Mouse (Mus musculus) adrenal gland (tissue): ENCODE results near the gene Phlpp2.

Experiments used
- intact Hi-C: fragments of 180-260 bp; cut with DNase I; formaldehyde crosslinking; loops from one replicate; pipeline ENCODE4 v1.15.1; 2025
- long read RNA-seq, 2 experiments: library from polyadenylated mRNA; unstranded; transcript quantifications; one replicate each; pipeline ENCODE4 v2.0.0; 2020; ENCODE audit warnings: borderline replicate concordance in 1 of 2; ENCODE audit not compliant: insufficient replicate concordance in 1 of 2

The Phlpp2 gene
- long read RNA-seq, experiment 1, partial matches to known transcripts: 0 of 1 reads
- long read RNA-seq, experiment 1, other reads (novel, unspliced or antisense): 0 of 1 reads
- long read RNA-seq, experiment 2, partial matches to known transcripts: 0 of 1 reads
- long read RNA-seq, experiment 2, other reads (novel, unspliced or antisense): 1 of 1 reads

DNA sequence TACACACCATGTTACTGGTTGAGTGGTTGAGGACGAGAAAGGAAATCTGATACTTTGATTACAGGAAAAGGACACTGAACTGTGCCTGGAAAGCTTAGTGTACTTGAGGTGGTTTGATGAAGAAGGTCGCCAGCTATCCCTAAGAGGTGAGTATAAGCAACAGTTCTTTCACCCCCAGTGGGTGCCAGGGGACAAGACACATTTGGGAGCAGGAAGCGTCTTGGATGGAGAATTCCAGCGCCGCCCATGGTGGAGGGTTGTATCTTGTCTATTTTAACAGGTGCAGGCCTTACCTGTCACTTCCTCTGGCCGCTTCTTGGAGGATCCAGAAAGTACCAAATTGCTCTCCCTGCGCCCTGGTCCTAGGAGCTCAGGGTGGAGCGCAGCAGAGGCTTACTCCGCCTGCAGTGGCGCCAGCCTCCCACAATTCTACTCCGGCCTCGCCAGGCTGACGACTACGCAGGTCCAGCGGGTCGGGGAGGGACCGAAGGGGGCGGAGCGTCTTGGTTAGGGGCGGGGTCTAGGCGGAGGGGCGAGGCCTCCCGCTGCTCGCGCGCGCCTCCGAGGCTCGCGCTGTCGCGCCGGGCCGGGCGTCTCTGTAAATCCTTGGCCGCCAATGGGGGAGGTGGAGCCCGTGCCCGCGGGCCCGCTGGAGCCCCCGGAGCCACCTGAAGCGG, at the start of gene Phlpp2:
Phlpp2 (plus strand) TSS at position 540 of the 677 bp plus-strand sequence.
- intact Hi-C loops: no loop called here

DNA sequence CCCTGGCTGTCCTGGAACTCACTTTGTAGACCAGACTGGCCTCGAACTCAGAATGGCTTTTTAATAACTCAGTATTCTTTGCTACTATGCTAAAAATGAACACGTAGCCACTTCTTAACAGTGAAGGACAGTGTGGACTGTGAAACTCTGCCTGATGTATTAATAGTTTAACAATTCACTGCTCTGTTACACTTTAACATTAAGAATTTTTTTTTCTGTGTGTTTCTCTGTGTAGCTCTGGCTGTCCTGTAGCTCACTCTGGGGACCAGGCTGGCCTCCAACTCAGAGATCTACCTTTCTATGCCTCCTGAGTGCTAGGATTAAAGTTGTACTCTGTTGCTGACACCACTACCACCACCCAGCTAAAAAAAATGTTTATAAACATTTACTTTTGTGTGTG, 44.8 kb upstream of the Phlpp2 start:
- intact Hi-C loops: no loop called here

DNA sequence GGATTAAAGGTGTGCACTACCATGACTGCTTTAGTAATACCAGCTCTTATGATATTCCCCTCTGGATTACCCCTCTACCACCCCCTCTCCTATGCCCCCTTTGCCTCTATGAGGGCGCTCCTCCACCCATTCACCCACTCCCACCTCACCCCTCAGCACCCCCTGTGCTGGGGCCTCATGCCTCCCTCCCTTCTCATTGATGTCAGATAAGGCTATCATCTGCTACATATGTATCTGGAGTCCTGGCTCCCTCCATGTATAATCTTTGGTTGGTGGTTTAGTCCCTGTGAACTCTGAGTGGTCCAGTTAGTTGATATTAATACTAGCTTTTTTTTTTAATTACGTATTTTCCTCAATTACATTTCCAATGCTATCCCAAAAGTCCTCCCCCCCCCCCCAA, 28.5 kb upstream of the Phlpp2 start:
- intact Hi-C loops: no loop called here

DNA sequence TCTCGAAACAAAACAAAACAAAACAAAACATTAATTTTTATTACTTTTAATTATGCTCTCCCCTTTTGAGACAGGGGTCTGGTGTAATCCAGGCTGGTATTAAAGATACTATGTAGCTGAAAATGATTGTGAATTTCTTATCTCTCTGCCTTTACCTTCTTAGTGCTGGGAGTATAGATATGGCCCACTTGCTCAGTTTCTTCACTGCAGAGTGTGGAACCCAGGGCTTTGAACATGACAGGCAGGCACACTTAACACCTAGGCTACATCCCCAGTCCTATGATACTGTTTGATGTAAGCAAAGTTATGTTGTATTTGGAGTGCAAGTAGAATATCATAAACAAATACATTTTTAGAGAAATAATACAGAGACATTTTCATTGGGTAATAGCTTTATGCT, 25.9 kb upstream of the Phlpp2 start:
- intact Hi-C loops: no loop called here

DNA sequence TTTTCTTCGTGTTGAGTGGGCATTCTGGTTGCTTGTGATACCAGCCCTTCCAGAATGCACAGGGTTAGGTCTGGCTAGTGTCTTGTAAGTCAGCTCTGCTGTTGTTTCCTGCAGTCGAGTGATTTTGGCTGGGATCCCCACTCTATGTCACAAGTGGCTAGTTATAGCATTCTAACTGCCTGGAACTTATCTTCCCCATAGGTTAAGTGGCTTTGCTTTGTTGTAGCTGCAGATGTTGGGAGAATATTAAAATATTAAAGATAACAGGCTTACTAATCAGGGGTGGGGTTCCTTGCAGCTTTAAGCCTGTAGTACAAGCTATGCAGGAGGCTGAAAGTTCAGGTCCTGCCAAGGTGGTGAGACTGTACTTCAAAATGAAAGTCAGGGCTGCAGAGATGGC, 20.5 kb upstream of the Phlpp2 start:
- intact Hi-C loops: no loop called here

DNA sequence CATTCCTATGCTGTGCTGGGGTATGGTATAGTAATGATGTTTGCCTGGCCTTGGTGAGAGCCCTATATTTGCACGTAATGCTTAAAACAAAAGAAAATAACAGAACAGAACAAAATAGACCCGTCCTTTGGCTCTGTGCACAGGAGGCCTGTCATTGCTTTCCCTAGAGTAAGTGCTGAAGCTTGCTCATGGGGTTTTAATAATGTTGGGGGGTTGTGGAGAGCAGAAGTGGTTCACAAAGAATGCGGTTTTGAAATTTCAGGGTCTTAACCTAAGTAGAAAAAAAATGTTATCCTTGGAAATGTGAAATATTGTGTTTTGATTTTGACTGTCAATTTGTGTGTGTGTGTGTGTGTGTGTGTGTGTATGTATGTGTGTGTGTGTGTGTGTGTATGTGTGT, 19.4 kb upstream of the Phlpp2 start:
- intact Hi-C loops: no loop called here

DNA sequence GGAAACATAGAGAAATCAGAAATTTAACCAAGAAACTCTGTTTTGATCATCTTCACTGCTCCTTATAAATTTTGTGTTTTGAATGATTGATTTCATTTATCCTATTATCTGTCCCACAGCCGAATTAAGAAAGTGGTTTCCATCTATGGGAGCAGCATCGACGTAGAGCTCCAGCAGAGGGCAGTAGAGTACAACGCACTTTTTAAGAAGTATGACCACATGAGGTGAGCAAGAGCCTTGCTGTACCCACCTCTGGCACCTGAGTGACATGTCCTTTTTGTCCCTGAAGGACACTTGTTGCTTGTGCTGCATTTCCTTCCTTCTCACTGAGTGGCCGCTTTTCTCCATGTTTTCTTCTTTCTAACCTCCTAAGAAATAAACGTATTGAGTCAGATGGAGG, 14.9 kb upstream of the Phlpp2 start:
- intact Hi-C loops: loop anchor here (2.0 kb wide), 1 partner anchor 65 kb away; no protein-coding TSS in a partner anchor

DNA sequence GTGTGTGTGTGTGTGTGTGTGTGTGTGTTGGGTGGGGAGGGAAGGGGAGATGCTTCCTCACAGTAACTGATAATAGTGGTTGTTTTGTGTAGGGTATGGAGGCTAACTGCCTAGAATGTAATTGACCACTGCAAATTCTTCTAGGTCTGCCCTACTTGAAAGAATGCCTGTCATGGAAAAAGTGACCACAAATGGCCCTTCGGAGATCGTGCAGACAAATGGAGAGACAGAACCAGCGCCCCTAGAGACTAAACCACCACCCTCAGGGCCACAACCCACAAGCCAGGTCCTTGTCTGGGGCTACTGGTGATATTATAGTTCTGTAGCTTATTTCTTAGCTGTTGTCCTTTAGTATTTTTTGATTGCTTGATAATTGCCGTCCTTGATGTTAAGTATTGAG, 13.8 kb upstream of the Phlpp2 start:
- intact Hi-C loops: no loop called here

DNA sequence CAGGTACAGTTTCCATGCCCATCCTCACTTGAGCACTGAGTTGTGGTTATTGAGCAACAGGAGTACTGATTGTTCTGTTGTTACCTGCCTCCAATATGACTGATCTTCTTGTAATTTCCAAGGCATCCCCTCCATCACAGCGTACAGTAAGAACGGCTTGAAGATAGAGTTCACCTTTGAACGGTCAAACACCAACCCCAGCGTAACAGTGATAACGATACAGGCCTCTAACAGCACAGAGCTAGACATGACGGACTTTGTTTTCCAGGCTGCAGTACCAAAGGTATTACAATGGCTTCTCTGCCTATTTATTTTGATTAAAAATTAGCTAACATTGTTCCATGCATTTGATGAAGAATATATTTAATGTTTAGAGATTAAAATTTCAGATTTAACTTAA, 12.9 kb upstream of the Phlpp2 start:
- intact Hi-C loops: no loop called here

DNA sequence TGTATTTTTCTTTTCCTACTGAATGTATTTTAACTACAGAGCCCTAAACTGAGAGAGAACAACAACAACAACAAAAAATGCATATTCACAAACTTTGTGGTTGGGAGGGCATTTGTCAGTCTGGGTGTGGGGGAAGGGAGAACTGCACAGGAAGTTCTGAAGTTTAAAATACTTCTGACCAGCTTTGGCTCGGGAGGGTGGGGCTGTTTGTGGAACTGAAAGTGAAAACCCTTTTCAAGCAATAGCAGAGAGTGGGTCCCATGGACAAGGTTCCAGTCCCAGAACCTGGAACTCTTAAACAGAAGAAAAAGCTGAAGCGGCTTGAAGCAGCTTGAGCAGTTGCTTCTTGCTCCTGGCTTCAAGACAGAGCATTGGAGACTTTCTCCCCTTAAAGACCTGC, 4.9 kb upstream of the Phlpp2 start:
- intact Hi-C loops: no loop called here

DNA sequence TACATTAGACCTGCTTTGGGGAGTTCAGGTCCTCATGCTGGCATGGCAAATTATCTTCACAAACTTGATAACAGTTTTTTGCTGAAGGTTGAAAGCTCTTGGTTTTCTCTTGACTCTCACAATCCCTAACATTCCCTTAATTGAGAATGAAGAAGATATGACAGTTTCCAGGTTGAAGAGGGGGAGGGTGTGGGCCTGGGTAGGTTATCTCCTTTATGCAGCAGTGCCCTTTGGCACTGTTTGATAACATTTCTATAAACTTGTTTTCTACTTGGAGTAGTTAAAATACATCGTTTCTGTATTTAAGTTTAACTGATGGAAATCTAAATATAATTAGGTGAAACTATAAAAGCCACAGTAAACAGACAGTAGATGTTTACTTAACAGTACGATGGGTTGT, 3.5 kb upstream of the Phlpp2 start:
- intact Hi-C loops: no loop called here

DNA sequence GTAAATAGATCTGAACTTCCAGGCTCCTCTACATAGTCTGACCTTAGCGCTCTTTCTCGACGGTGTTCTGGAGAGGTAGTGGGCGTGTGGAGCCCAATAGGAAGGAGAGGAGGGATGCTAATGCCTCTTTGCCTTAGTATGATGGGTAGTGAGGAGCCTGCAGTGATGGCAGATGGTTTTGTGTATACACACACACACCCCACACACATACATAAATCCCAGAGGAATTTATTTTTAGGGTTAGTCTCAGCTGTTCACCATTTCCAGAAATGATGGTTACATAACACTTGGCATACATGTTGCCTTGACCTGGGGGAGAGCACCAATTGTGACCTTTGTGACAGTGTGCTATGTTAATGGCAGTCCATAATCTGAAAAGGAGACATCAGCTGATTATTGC, 2.8 kb upstream of the Phlpp2 start:
- intact Hi-C loops: no loop called here

DNA sequence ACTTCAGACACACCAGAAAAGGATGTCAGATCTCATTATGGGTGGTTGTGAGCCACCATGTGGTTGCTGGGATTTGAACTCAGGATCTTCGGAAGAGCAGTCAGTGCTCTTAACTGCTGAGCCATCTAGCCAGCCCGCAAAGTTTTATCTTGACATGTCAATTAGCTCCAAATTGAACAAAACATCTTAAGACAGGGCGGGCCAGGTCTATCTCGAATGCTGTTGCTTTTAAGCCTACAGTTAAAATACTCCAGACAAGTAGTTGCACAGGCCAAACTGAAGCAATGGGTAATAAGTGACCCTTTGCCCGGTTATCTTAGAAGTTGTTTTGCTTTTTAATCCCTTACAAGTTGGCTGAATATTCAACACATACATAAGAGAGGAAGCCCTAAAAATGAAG, 1.7 kb upstream of the Phlpp2 start:
- intact Hi-C loops: no loop called here

DNA sequence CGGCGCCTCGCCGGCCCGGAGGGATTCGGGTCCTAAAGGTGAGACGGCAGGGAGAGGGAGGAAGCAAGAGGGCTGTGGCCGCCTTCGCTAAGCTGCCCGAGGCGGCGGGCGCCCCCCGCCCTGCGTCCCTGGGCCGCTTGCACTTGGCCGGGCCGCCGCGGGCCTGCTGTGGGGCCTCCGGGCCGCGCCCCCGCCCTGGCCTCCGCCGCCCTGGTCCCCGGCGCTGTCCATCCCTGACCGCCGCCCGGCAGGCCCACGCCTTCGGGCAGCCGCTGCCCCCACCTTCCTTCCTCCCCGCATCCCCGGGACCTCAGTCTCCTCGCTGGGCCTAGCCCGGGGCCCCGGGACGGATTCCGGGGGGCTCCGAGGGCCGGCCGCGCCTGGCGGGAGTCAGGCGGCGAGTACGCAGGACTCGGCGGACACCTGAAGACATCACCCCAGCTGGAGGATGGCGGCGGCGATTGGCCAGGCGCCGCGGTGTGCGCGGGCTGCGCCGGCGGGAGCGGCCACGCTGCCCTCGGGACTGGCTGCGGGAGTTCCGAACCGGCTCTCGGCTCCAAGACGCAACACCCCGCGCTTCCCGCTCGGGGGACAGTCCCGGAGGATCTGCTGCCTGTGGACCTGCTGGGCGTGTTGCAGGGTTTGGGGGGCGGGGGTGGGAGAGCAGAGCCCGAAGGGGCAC, 479 bp downstream of the Phlpp2 start:
- intact Hi-C loops: no loop called here

DNA sequence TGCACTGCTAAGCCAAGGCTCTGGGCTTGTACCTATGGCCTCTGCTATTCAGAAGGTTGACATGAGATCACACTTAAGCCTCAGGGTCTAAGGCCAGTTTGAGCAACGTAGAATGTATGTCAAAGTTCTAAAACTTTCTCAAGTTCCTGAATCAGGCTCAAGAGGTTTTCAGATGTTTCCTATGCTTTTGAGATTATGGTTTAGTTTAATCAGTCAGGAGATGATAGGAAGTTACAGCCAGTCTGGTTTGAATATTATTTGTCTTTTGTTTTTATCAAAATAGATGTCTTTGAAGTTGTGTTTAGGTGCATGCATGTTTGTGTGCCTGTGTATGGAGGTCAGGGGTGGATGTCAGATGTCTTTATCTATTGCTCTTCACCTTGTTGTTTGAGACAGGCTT, 2.7 kb downstream of the Phlpp2 start:
- intact Hi-C loops: loop anchor here (5.0 kb wide), 1 partner anchor 46 kb away; no protein-coding TSS in a partner anchor

DNA sequence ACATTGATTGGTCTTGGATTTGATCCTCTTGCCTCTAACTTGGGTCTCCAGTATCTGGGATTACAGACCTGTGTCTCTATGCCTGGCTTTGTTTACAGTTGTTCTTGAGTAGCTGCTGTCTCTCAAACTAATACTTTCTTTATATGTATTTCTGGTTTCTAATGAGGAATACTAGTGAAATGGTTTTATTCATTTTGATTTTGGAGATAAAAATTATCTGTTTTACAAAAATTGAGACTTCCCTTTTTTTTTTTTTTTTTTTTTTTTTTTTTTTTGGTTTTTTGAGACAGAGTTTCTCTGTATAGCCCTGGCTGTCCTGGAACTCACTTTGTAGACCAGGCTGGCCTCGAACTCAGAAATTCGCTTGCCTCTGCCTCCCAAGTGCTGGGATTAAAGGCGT, 5.5 kb downstream of the Phlpp2 start:
- intact Hi-C loops: loop anchor here (5.0 kb wide), 1 partner anchor 44 kb away; no protein-coding TSS in a partner anchor

DNA sequence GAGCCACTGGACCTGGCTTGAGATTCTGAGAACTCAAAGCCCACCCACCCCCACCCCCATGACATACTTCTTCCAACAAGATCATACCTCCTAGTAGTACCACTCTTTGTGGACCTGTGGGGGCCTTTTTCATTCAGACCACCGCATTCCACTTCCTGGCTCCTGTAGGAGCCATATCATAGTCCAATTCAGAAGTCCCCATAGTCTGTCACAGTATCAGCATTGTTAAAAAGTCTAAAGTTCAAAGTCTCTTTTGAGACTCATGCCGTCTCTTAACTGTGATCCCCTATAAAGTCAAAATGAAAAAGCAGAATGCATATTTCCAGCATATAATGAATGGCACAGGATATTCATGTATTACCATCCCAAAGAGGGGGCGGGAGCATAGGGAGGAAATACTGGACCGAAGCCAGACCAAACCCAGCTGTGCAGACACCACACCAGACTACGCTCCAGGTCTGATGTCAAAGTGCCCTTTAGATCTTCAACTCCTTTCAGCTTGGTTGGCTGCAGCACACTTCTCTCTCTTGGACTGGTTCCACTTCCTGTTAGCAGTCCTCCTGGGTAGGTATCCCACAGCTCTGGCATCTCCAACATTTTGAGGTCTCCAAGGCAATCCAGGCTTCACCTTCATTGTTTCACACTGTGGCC, 11.8 kb downstream of the Phlpp2 start:
- intact Hi-C loops: no loop called here

DNA sequence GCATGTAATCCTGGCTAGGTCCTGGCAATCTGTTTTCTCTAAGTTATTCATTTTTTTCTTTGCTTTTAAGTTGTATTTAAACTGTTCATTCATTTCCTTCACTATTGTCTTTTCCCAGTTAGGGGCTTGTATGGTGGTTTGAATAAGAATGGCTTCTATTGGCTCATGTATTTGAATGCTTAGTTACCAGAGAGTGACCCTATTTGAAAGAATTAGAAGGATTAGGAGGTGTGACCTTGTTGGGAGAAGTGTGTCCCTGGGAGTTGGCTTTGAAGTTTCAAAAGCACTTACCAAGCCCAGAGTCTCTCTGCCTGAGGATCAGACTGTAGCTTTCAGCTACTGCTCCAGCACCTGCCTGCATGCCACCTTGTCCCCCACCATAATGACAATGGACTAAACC, 17.0 kb downstream of the Phlpp2 start:
- intact Hi-C loops: no loop called here

DNA sequence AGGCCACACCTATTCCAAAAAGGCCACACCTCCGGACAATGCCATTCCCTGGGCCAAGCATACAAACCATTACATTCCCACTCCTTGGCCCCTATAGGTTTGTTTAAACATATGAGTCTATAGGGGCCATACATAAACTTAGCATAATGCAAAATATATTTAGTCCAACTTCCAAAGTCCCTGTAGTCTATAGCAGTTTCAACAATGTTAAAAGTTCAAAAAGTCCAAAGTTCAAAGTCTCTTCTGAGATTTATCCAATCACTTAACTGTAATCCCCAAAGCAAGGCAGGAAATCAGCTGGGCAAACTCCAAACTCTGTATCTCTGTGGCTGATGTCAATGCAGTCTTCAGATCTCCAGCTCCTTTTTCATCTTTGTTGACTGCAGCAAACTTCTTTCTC, 20.9 kb downstream of the Phlpp2 start:
- intact Hi-C loops: no loop called here

DNA sequence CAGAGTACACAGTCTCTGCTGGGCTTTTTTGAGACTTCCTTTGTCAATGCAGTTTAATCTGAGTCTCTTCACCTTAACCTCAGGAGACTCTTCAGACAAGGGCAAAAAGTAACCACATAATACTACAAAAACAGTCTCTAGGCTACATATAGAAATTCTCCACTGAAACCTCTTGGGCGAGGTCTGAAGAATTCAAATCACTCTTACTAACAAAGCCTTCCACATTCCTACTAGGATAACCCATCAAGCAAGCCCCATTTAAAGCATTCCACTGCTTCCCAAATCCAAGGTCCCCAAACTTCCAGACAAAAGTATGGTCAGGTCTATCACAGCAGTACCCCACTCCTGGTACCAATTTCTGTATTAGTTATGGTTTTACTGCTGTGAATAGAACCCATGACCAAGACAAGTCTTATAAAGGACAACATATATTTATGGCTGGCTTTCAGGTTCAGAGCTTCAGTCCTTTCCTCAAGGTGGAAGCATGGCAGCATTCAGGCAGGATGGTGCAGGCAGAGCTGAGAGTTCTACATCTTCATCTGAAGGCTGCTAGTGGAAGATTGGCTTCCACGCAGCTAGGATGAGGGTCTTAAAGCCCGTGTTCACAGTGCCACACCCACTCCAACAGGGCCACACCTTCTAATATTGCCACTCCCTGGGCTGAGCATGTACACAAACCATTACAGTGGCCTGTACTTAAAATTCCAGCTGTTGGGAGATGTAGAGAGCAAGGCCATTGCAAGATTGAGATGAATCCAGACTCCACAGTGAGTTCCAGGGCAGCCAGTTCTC, 22.6 kb downstream of the Phlpp2 start:
- intact Hi-C loops: no loop called here

DNA sequence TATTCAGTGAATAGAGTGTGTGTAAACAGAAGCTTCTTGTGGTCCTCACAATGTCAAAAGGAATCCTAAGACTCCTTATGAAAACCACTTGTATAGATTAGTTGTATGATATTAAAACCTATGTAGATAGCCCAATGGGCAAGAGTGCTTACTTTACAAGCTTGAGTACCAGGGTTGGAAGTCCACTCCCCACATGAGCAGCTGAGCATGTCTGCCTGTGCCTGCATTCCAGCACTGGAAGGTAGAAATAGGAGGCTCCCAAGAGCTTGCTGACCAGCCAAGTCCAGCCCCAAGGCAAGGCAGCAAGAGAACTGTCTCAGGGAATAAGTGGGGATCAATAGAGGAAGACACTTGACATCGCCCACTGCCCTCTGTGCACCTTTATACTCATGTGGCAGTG, 26.3 kb downstream of the Phlpp2 start:
- intact Hi-C loops: no loop called here
